Mouse (Mus musculus): ENCODE measurements at regions not wholly inside any gene's neighbourhood (a gene's known extent, or its start where the extent isn't known, plus 50 kb on each side); places are given as distances from the start of the nearest gene placed in this dataset.

GRCm38 (mm10) chr12:43885596-43885995 is 324.5 kb downstream of the Dnajb9 start:
- intact Hi-C loops (cut with DNase I), result no loop called here
- no peaks in the 10 kb centered on the region for H3K27me3 ChIP-seq (ENCODE audit: control insufficient read depth, insufficient read depth, low read length)
- no peak overlapping the region for H3K4me3 ChIP-seq
- no peaks in the 10 kb centered on the region for H3K4me1 ChIP-seq (ENCODE audit: control insufficient read depth, insufficient read depth, low read length)
- H3K27ac ChIP-seq, result no peak overlapping the region
- 38% methylated on average over 3 of the region's 3 CpGs for WGBS
- no peak for DNase-seq
- no peaks in the 10 kb centered on the region for H3K79me2 ChIP-seq (replicated peaks; ENCODE audit: control insufficient read depth, insufficient read depth, low read length)
- no peak overlapping the region for H3K9ac ChIP-seq (ENCODE audit: low read depth, low read length)
- TF ChIP-seq CTCF (IDR thresholded peaks at IDR 0.05) (no peak), EP300 (IDR thresholded peaks at IDR 0.05; ENCODE audit: insufficient read depth, low read depth, low read length) (no peak), POLR2A (IDR thresholded peaks at IDR 0.05; ENCODE audit: insufficient read depth, low read depth, low read length) (no peak)
- no peaks in the 10 kb centered on the region for H3K36me3 ChIP-seq (ENCODE audit: control insufficient read depth, insufficient read depth, low read length)

- 97% methylated on average over 1 of the region's 1 CpGs for WGBS
- no peak overlapping the region for H3K9ac ChIP-seq (ENCODE audit: low read depth, low read length)
- H3K79me2 ChIP-seq (replicated peaks; ENCODE audit: control insufficient read depth, insufficient read depth, low read length), result no peaks in the 10 kb centered on the region
- TF ChIP-seq CTCF (IDR thresholded peaks at IDR 0.05) (no peak), POLR2A (IDR thresholded peaks at IDR 0.05; ENCODE audit: insufficient read depth, low read depth, low read length) (no peak), EP300 (IDR thresholded peaks at IDR 0.05; ENCODE audit: insufficient read depth, low read depth, low read length) (no peak)
- H3K4me3 ChIP-seq, result no peak overlapping the region
- DNase-seq, result no peak
- no peaks in the 10 kb centered on the region for H3K4me1 ChIP-seq (ENCODE audit: control insufficient read depth, insufficient read depth, low read length)
- H3K27ac ChIP-seq, result no peak overlapping the region
- intact Hi-C loops (cut with DNase I), result no loop called here
- no peaks in the 10 kb centered on the region for H3K36me3 ChIP-seq (ENCODE audit: control insufficient read depth, insufficient read depth, low read length)
- H3K27me3 ChIP-seq (ENCODE audit: control insufficient read depth, insufficient read depth, low read length), result no peaks in the 10 kb centered on the region
Measured at GRCm38 (mm10) chr12:43860479-43860878, 349.6 kb downstream of the Dnajb9 start.

- H3K9ac ChIP-seq (ENCODE audit: low read depth, low read length), result no peak overlapping the region
- no peak overlapping the region for H3K27ac ChIP-seq
- no peak overlapping the region for H3K4me3 ChIP-seq
- H3K79me2 ChIP-seq (replicated peaks; ENCODE audit: control insufficient read depth, insufficient read depth, low read length), result no peaks in the 10 kb centered on the region
- TF ChIP-seq CTCF (IDR thresholded peaks at IDR 0.05) (no peak), POLR2A (IDR thresholded peaks at IDR 0.05; ENCODE audit: insufficient read depth, low read depth, low read length) (no peak), EP300 (IDR thresholded peaks at IDR 0.05; ENCODE audit: insufficient read depth, low read depth, low read length) (no peak)
- intact Hi-C loops (cut with DNase I), result no loop called here
- WGBS, result 70% methylated on average over 4 of the region's 4 CpGs
- no peak for DNase-seq
- no peaks in the 10 kb centered on the region for H3K27me3 ChIP-seq (ENCODE audit: control insufficient read depth, insufficient read depth, low read length)
- no peaks in the 10 kb centered on the region for H3K4me1 ChIP-seq (ENCODE audit: control insufficient read depth, insufficient read depth, low read length)
- no peaks in the 10 kb centered on the region for H3K36me3 ChIP-seq (ENCODE audit: control insufficient read depth, insufficient read depth, low read length)
Measured at GRCm38 (mm10) chr12:43856370-43856769, 353.8 kb downstream of the Dnajb9 start.

GRCm38 (mm10) chr12:43852246-43852645 is 357.9 kb downstream of the Dnajb9 start:
- Histone ChIP-seq H3K36me3 (ENCODE audit: control insufficient read depth, insufficient read depth, low read length) (no peaks in the 10 kb centered on the region), H3K27ac (no peak overlapping the region), H3K9ac (ENCODE audit: low read depth, low read length) (no peak overlapping the region), H3K27me3 (ENCODE audit: control insufficient read depth, insufficient read depth, low read length) (no peaks in the 10 kb centered on the region), H3K4me1 (ENCODE audit: control insufficient read depth, insufficient read depth, low read length) (no peaks in the 10 kb centered on the region), H3K4me3 (no peak overlapping the region), H3K79me2 (replicated peaks; ENCODE audit: control insufficient read depth, insufficient read depth, low read length) (no peaks in the 10 kb centered on the region)
- no peak for TF ChIP-seq POLR2A (IDR thresholded peaks at IDR 0.05; ENCODE audit: insufficient read depth, low read depth, low read length)
- TF ChIP-seq CTCF (IDR thresholded peaks at IDR 0.05), result no peak
- no peak for TF ChIP-seq EP300 (IDR thresholded peaks at IDR 0.05; ENCODE audit: insufficient read depth, low read depth, low read length)
- intact Hi-C loops (cut with DNase I), result no loop called here
- no peak for DNase-seq

- TF ChIP-seq CTCF (IDR thresholded peaks at IDR 0.05) (no peak), POLR2A (IDR thresholded peaks at IDR 0.05; ENCODE audit: insufficient read depth, low read depth, low read length) (no peak), EP300 (IDR thresholded peaks at IDR 0.05; ENCODE audit: insufficient read depth, low read depth, low read length) (no peak)
- Histone ChIP-seq H3K27me3 (ENCODE audit: control insufficient read depth, insufficient read depth, low read length) (no peaks in the 10 kb centered on the region), H3K79me2 (replicated peaks; ENCODE audit: control insufficient read depth, insufficient read depth, low read length) (no peaks in the 10 kb centered on the region), H3K9ac (ENCODE audit: low read depth, low read length) (no peak overlapping the region), H3K27ac (no peak overlapping the region), H3K36me3 (ENCODE audit: control insufficient read depth, insufficient read depth, low read length) (no peaks in the 10 kb centered on the region), H3K4me3 (no peak overlapping the region), H3K4me1 (ENCODE audit: control insufficient read depth, insufficient read depth, low read length) (no peaks in the 10 kb centered on the region)
- no peak for DNase-seq
- intact Hi-C loops (cut with DNase I), result no loop called here
- 45% methylated on average over 4 of the region's 4 CpGs for WGBS
Measured at GRCm38 (mm10) chr12:43851264-43852009, 358.7 kb downstream of the Dnajb9 start.

GRCm38 (mm10) chr12:43843907-43844537 is 366.1 kb downstream of the Dnajb9 start:
- 66% methylated on average over 5 of the region's 5 CpGs for WGBS
- TF ChIP-seq POLR2A (IDR thresholded peaks at IDR 0.05; ENCODE audit: insufficient read depth, low read depth, low read length), result no peak
- no peak for TF ChIP-seq EP300 (IDR thresholded peaks at IDR 0.05; ENCODE audit: insufficient read depth, low read depth, low read length)
- no peak for TF ChIP-seq CTCF (IDR thresholded peaks at IDR 0.05)
- Histone ChIP-seq H3K4me3 (no peak overlapping the region), H3K36me3 (ENCODE audit: control insufficient read depth, insufficient read depth, low read length) (no peaks in the 10 kb centered on the region), H3K9ac (ENCODE audit: low read depth, low read length) (no peak overlapping the region), H3K27me3 (ENCODE audit: control insufficient read depth, insufficient read depth, low read length) (no peaks in the 10 kb centered on the region), H3K79me2 (replicated peaks; ENCODE audit: control insufficient read depth, insufficient read depth, low read length) (no peaks in the 10 kb centered on the region), H3K27ac (no peak overlapping the region), H3K4me1 (ENCODE audit: control insufficient read depth, insufficient read depth, low read length) (no peaks in the 10 kb centered on the region)
- no peak for DNase-seq
- intact Hi-C loops (cut with DNase I), result no loop called here

Data from heart, adult 2 months (tissue).